Mouse (Mus musculus): ENCODE data around the gene Zdhhc18.

Gene Zdhhc18

GRCm38 (mm10) chr4:133600306-133600705, 49.6 kb downstream of the Zdhhc18 start:
- DNase-seq: no peak

- peak; percentile 91 for DNase-seq
Measured at GRCm38 (mm10) chr4:133599571-133600073, 50.3 kb downstream of the Zdhhc18 start.

GRCm38 (mm10) chr4:133599116-133599515, 50.8 kb downstream of the Zdhhc18 start:
- DNase-seq: peak; percentile 33

GRCm38 (mm10) chr4:133598616-133599015, 51.3 kb downstream of the Zdhhc18 start:
- no peak for DNase-seq

GRCm38 (mm10) chr4:133596084-133596483, 53.9 kb downstream of the Zdhhc18 start:
- DNase-seq: no peak

GRCm38 (mm10) chr4:133595538-133595937, 54.4 kb downstream of the Zdhhc18 start:
- no peak for DNase-seq

- peak; percentile 71 for DNase-seq
Measured at GRCm38 (mm10) chr4:133592570-133592969, 57.4 kb downstream of the Zdhhc18 start.

GRCm38 (mm10) chr4:133584059-133584951, 65.6 kb downstream of the Zdhhc18 start, which contains the start of gene Gpn2:
Gene Gpn2, plus strand, starts transcription at chr4:133584362.
- peak; percentile 85 for DNase-seq

- DNase-seq: no peak
Measured at GRCm38 (mm10) chr4:133583690-133584058, 66.3 kb downstream of the Zdhhc18 start.

GRCm38 (mm10) chr4:133577983-133578382, 72.0 kb downstream of the Zdhhc18 start:
- DNase-seq: no peak

- DNase-seq: no peak
Measured at GRCm38 (mm10) chr4:133574843-133575202, 75.1 kb downstream of the Zdhhc18 start.

- DNase-seq: peak; percentile 91
Measured at GRCm38 (mm10) chr4:133574070-133574842, 75.7 kb downstream of the Zdhhc18 start, which contains the start of gene Gpatch3. Gene Gpatch3, plus strand, starts transcription at chr4:133574745.

GRCm38 (mm10) chr4:133570066-133570466, 79.9 kb downstream of the Zdhhc18 start:
- DNase-seq: no peak

- no peak for DNase-seq
Measured at GRCm38 (mm10) chr4:133569291-133570065, 80.5 kb downstream of the Zdhhc18 start.

- no peak for DNase-seq
Measured at GRCm38 (mm10) chr4:133567251-133567650, 82.7 kb downstream of the Zdhhc18 start.

GRCm38 (mm10) chr4:133563123-133563571, 86.8 kb downstream of the Zdhhc18 start:
- no peak for DNase-seq

GRCm38 (mm10) chr4:133561622-133562021, 88.3 kb downstream of the Zdhhc18 start:
- DNase-seq: no peak

- no peak for DNase-seq
Measured at GRCm38 (mm10) chr4:133559846-133560245, 90.1 kb downstream of the Zdhhc18 start.

- DNase-seq: peak; percentile 54
Measured at GRCm38 (mm10) chr4:133557041-133557717, 92.8 kb downstream of the Zdhhc18 start.
